Mouse (Mus musculus) thymus, adult 18-20 months (tissue): Measurements from ENCODE around the gene 4931406P16Rik.

ENCODE experiments used
- DNase-seq, 2 experiments: peaks; one replicate each; pipeline ENCODE4 v3.0.0; 2022; ENCODE audit warnings: mixed read lengths in 2 of 2

The 4931406P16Rik gene

DNA sequence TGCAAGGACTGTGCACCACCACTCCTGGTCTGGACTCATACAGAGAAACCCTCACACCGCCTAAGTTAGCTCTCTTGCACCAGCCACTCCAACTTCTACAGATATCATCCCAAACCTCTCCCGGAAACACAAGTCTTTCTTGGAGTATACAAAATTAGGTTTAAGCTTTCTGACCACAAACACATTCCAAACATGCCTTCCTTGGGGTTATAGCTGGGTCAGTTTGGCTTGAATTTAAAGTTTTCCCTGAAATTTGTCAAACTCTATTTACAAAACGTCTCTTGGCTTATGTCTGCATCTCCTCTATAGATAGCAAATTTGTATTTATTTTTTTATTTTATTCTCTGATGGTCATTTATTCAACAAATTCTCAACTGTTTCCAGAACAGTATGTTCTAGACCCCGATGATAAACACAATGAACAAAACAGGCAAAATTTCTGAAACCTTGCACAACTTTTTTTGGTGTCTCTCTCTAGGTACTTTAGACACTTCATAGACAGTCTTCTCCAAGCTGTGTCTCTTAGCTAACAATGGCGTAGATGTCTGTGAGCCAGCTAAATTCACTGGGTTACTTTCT, 4.1 kb downstream of the 4931406P16Rik start:
- DNase-seq, result no peak

- DNase-seq, result no peak
These were observed 4.8 kb downstream of the 4931406P16Rik start for GRCm38 (mm10) chr7:34308586-34308985.

- DNase-seq, result no peak
These were observed 7.9 kb downstream of the 4931406P16Rik start for GRCm38 (mm10) chr7:34305454-34305853.

DNA sequence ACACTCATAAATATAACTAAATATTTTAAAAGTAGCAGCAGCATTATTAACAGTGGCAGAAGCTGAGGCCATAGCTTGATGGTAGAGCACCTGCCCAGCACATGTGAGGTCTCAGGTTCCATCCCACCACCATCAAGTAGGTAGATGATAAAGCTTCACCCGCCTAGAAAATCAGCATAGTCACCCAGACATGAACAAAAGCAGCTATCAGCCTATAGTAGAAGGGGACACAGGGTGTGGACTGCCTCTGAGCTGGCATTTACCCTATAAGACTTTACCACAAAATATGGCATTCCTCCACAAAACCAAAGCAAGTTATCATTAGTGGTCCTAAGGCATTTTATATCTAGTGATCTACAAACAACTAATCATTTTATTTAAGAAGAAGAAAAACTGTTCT, 10.7 kb downstream of the 4931406P16Rik start:
- no peak for DNase-seq

DNA sequence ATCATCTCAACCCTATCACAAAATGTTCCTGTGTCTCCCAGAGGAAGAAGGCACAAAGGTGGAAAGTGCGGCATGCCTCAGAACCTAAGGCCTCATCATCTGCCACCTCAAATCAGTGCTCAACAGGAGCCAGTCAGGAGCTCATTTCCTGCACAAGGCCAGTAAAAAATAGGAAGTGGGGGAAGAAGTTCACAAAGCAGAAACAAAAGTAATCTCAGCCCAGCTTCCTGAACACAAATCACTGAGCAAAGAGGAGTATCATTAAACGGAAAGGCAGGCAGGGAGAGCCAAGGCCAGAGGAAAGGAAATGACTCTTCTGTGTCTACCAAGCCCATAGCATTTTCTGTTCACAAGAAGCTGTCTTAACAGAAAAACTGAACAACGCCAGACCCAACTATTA, 11.4 kb downstream of the 4931406P16Rik start:
- DNase-seq, result no peak

- DNase-seq, result no peak
These were observed 14.5 kb downstream of the 4931406P16Rik start for GRCm38 (mm10) chr7:34298818-34299217.

DNA sequence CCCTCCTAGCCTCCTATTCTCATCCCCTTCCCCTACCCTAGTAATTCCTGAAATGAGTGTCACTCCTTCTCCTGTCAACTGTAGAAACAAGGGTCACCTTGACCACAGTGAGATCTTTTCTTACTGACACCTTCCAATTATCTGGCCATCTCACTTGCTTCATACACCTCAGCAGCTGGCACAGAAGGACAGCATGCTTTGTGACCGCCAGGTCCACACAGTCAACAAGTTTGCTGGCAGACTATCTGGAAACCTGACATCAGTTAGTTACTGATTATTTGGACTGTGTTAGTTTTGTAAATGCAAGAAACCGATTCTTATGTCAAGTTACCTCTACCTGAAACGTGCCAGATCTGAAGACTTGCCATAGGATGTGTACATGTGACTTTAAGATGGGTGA, 17.2 kb downstream of the 4931406P16Rik start:
- DNase-seq, result no peak

GRCm38 (mm10) chr7:34292633-34293032, 20.7 kb downstream of the 4931406P16Rik start:
- DNase-seq, result no peak

DNA sequence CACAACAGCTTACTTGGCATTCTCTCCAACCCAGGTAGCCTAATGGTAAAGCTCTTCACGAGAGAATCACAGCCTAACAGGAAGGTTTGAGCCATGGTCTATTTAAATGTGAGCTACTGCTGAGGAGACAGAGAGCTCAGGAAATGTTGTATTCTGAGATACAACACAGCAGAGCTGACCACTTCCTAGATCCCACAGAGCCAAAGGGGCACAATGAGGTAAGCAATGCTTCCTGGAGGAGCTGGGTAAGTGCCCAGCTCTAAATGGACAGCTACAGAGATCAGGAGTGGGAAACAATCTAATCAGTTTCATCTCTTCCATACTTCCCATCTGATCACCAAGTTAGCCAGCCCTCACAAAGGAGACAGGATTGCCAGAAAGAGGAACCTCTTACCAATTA, 22.1 kb downstream of the 4931406P16Rik start:
- DNase-seq, result no peak

DNA sequence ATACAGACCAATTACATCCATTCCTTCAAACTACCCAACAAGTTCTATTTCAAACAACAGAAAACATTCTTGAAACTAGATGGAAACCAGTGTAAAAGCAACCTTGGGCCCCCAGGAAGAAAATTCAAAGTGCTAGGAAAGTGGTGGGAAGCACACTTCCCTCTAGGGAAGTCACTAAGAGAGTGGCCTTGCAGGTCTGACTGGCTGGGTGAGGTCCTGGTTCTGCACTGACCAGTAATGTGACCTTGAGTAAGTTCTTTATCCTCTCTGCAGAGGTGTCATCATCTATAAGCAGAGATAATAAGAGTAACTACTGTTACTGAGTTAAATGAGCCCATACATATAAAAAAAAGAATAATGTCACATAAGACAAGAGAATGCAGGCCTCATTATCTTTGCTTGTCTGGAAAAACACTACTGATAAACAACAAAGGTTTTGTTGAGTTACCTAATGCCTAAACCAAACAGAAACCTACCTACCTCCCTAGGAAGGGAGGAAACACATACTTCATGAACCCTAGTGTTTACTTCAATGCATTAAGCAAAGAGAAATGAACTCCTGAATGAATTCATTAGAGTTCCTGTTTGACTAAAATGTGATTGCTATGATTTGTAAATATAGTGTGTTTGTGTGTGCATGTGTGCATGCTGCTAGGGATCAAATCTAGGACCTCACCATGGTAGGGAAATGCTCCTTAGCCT, 22.8 kb downstream of the 4931406P16Rik start:
- DNase-seq, result no peak

DNA sequence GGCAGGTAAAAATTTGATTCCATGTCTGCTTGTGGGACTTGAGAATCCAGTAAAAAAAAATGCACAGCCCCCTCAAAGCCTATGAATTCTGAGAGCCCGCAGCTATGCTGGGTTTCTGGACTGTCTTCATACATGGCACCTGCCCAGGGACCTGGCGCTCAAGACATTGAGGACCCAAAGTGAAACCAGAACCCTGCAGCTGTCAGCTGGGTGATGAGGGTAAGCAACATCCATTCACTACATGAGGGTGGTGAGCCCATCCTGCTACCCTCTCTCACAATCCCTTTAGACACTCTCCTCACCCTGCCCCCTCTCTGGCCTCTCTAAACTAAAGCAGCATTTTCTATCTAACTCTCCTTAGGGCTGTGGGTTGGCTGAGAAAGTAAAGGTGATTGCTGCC, 35.7 kb downstream of the 4931406P16Rik start:
- DNase-seq, result no peak

DNA sequence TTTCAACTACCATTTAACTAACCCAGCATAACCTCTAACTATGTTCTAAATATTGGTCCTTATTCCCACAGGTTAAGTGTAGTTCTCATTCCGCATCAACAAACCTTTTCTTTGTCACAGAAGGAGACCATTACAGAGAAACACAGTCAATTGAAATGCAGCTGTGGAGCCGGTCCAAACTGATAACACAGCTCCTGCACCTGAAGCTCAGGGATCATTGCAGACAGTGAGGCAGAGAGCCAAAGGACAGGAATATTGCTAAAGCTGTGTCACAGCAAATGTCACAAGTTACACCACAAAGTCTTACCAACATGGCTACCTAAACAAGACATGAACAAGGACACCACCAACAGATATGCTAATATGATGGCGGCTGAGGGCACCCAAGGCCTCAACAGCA, 37.3 kb downstream of the 4931406P16Rik start:
- no peak for DNase-seq

DNA sequence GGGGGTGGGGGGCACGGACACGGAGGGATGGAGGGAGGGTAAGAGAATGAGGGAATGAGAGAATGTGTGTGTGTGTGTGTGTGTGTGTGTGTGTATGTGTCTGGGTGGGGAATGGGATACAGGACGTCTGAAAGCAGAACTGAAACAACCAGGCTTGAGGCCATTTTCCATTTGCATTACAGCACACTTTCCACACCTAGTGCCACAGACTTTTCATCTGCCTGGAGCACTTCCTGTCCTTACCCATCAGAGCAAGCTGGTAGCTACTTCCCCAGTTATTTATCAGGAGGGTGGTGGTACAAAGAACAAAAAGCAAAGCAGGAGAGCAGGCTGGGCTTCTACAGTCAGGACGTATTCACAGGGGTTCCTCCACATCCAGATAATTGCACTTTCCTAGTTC, 40.9 kb downstream of the 4931406P16Rik start:
- no peak for DNase-seq

- no peak for DNase-seq
These were observed 44.9 kb downstream of the 4931406P16Rik start for GRCm38 (mm10) chr7:34268463-34268862.

- no peak for DNase-seq
These were observed 46.9 kb downstream of the 4931406P16Rik start for GRCm38 (mm10) chr7:34266421-34266820.

DNA sequence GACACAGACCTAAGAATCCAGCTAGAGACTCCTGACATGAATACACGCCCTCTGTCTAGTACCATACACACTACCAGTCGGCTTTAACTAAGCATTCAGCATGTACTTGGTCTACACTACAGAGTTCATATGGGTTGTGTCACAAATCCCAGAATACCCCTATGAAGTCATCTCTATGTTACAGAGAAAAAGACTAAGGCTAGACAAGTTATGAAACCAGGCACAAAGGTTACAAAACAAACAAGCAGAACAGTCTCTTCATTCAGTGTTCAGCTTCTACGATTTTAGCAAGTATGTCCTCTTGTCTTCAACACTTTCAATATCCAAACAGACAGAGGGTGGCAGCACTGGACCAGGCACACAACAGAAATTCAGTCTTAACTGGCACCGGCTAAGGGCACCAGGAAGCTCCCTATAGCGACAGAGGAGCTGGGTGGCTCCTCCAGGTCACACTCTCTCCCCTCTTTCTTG, 47.4 kb downstream of the 4931406P16Rik start:
- DNase-seq, result peak; percentile 7 to 15

GRCm38 (mm10) chr7:34263437-34263836, 49.9 kb downstream of the 4931406P16Rik start:
- DNase-seq, result no peak

DNA sequence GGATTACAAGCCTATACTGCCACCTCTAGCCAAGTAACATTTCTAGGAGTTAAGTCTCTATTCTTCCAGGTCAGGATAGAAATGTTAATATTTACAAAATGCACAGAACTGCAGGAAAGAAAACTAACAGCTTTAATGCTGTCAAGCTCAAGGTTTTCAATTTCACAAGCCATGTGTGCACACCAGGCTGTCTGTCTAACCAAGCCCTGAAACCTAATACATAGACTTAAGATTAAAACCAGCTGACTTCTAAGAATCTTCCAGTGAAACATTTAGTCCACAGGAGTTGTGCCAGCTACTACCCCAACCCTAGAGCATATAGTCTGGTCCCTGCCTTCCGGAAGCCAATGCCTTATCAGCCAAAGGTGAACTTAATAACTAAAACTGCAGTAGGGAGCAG, 54.9 kb downstream of the 4931406P16Rik start:
- DNase-seq, result no peak

DNA sequence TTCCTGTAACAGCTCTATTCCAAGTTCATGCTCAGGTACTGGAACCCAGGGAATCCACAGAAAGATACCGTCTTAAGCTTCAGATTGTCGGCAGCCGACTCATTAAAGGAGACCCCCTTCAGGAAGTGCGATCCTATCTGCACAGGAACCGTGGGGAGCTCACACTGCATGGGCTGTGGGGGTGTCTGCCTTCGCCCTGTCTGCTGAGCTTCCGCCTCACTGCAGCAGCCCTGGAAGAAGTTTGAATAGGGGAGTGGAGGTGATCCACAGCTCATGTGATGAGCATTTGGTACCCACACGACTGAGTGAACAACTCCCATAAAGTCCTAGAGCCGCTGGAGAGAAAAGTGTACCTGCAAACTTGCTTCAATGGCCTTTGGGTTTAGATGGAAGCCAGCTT, 56.1 kb downstream of the 4931406P16Rik start:
- no peak for DNase-seq

DNA sequence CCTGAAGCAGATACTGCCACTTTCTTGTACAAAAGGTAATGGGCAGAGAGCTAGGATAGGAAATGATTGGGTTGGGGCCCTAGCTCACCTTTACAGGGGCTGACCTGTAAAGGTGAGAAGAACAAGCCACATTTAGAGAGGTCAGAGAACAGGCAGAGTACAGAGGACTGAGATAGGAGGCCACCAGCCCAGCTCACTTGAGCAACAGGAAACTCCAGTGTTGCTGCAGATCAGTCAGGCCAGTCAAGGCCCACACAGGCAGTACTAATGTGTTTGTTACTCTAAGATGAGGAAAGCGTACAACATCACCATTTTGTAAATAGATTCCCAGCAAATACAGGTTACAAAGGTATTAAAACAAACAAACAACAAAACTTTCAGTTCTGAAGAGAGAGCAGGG, 57.4 kb downstream of the 4931406P16Rik start:
- DNase-seq, result no peak

DNA sequence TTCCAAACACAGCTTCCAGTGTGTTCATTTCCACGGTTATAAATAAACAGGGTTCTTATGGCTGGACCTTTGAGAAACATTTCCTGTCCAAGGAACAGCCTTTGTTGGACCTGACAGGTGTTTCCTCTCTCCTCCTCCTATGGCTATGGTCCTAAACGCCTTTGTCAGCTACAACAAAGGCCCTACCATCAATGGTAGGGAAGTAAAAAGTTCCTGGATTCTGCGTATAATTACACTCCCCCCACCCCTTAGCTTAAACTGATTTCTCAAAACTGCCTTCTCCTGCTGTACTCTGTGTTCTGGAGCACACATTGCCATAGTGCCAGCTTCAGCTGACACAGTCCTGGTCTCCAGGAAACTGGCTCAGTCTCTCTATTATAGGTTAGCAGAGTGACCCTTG, 58.2 kb downstream of the 4931406P16Rik start:
- no peak for DNase-seq

DNA sequence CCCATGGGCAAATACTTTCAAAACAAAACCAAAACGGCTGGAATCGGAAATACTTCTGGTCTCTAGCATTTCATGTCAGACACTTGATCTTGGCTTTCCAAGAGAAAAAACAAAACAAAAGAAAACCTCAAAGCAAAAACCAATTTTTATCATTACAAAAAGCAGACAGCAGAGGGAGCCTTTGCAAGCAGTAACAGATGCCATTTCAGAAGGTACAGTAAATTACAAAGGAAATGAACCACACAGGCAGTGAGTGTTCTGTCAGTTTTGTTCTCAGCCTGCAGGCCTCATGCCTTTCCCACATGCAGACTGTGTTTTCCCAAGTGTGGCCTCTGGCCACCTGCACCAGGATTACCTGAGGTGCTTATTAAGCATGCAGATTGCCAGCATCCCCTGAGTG, 61.3 kb downstream of the 4931406P16Rik start:
- DNase-seq, result no peak

GRCm38 (mm10) chr7:34250738-34251137, 62.6 kb downstream of the 4931406P16Rik start, which contains the start of gene Gm6096:
Gene Gm6096, plus strand, starts transcription at chr7:34251038.
- DNase-seq, result no peak

DNA sequence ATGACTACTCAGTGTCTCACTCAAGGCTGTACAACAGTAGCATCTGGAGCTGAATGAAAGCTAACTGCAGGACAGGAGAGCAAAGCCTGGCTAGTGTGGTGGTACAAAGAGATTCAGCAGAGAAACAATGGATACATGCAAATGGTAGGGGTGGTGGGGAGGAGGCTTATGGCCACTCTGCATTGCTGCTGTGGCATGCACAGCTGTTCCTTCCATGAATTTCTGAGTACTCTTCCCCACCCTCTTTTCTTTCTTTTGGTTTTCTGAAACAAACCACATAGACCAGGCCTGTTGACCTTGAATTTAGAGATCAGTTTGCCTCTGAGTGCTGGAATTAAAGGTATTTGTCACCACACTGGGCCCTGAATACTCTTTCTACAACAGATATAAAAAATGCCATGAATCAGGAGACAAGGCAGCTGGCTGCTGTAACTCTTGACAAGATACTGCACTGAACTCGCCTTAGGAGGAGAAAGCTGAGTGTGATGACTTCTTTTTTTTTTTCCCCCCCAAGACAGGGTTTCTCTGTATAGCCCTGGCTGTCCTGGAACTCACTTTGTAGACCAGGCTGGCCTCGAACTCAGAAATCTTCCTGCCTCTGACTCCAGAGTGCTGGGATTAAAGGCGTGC, 66.4 kb downstream of the 4931406P16Rik start:
- DNase-seq, result no peak
